Mouse (Mus musculus) heart, adult 2 months (tissue): ENCODE data around the gene Ccdc146.

ENCODE experiments used
- CTCF ChIP-seq: fragments of 200-600 bp; IDR thresholded peaks from 2 replicates; pipeline ENCODE4 v1.8.1; 2022; ENCODE audit warnings: antibody characterized with exemption, mild to moderate bottlenecking, moderate library complexity
- EP300 ChIP-seq: fragments of 200-500 bp; IDR thresholded peaks from 2 replicates; pipeline ENCODE4 v1.6.1; 2011; ENCODE audit warnings: low read depth, low read length, control low read depth; ENCODE audit not compliant: insufficient read depth
- POLR2A ChIP-seq: fragments of 200-500 bp; IDR thresholded peaks from 2 replicates; pipeline ENCODE4 v1.6.1; 2011; ENCODE audit warnings: mild to moderate bottlenecking, low read depth, low read length, control low read depth; ENCODE audit not compliant: insufficient read depth

GRCm38 (mm10) chr5:21376935-21377334 lies 47.5 kb downstream of the Ccdc146 start:
- no peak for TF ChIP-seq POLR2A
- no peak for TF ChIP-seq CTCF
- no peak for TF ChIP-seq EP300
